Comparison of ENCODE assay signal across 9 mouse cellular contexts in genomic region chr17:13835876-13836275, GRCm38 (mm10).
DNase-seq lines count a peak whose midpoint lies in the region; ATAC-seq and TF ChIP-seq lines count a peak whose summit lies in the region.
"Had no signal": no experiment of that assay in that cellular context is flagged by ENCODE, and none has a peak within 500 bp of the region (broad histone marks: within the 10 kb centered on the region; RNA-seq: fewer than 3 reads in every experiment).

No protein-coding gene starts in this region.

- peak; percentile 45 for TF ChIP-seq CTCF in liver, postnatal 0 days (IDR thresholded peaks at IDR 0.05; ENCODE audit: low read depth)
- peak; percentile 57 for TF ChIP-seq CTCF in lung, embryonic 14.5 days (IDR thresholded peaks at IDR 0.05; ENCODE audit: low read depth)

- H3K4me2 ChIP-seq in embryonic facial prominence, embryonic 11.5 days (ENCODE audit: low read depth, low read length) = no peak overlapping the region
- H3K4me2 ChIP-seq in liver, postnatal 0 days (ENCODE audit: low read depth, low read length) = no peak overlapping the region
- H3K4me2 ChIP-seq in lung, embryonic 14.5 days = no peak overlapping the region

- no peak for TF ChIP-seq EP300 in liver, postnatal 0 days (IDR thresholded peaks at IDR 0.05; ENCODE audit: low read depth)

- no peak for ATAC-seq in embryonic facial prominence, embryonic 11.5 days (replicated peaks; ENCODE audit: insufficient number of reproducible peaks, low FRiP score, low TSS enrichment, low read depth)
- no peak for ATAC-seq in liver, postnatal 0 days
- no peak for ATAC-seq in lung, embryonic 14.5 days (ENCODE audit: insufficient read depth)

- no peaks in the 10 kb centered on the region for H3K9me3 ChIP-seq in embryonic facial prominence, embryonic 11.5 days (replicated peaks; ENCODE audit: control insufficient read depth, low read length)
- no peaks in the 10 kb centered on the region for H3K9me3 ChIP-seq in embryonic facial prominence, embryonic 10.5 days
- H3K9me3 ChIP-seq in liver, postnatal 0 days (ENCODE audit: low read length) = no peaks in the 10 kb centered on the region
- H3K9me3 ChIP-seq in lung, embryonic 14.5 days (ENCODE audit: low read depth, low read length) = no peaks in the 10 kb centered on the region
- H3K9me3 ChIP-seq: megakaryocyte, embryonic 14.5 days had no signal

- H3K27ac ChIP-seq in embryonic facial prominence, embryonic 11.5 days (replicated peaks; ENCODE audit: low read depth, low read length) = no peak overlapping the region
- no peak overlapping the region for H3K27ac ChIP-seq in embryonic facial prominence, embryonic 10.5 days (replicated peaks)
- no peak overlapping the region for H3K27ac ChIP-seq in liver, postnatal 0 days (ENCODE audit: low read depth)
- H3K27ac ChIP-seq in lung, embryonic 14.5 days (ENCODE audit: low read depth) = no peak overlapping the region

- no peaks in the 10 kb centered on the region for H3K4me1 ChIP-seq in embryonic facial prominence, embryonic 11.5 days (ENCODE audit: control insufficient read depth, insufficient read depth, low read length)
- no peaks in the 10 kb centered on the region for H3K4me1 ChIP-seq in embryonic facial prominence, embryonic 10.5 days
- H3K4me1 ChIP-seq in liver, postnatal 0 days (ENCODE audit: insufficient read depth) = no peaks in the 10 kb centered on the region
- H3K4me1 ChIP-seq in lung, embryonic 14.5 days (ENCODE audit: insufficient read depth) = no peaks in the 10 kb centered on the region
- H3K4me1 ChIP-seq: megakaryocyte, embryonic 14.5 days had no signal

- DNase-seq in embryonic facial prominence, embryonic 11.5 days (ENCODE audit: low spot score) = peak; percentile 79
- no peak for DNase-seq in embryonic facial prominence, embryonic 10.5 days (ENCODE audit: low spot score)
- no peak for DNase-seq in liver, postnatal 0 days
- no peak for DNase-seq in liver
- DNase-seq in cerebellum, adult 9-11 months = peak; percentile 79
- peak; percentile 85 for DNase-seq in lung, embryonic 14.5 days
- no peak for DNase-seq in right cerebral cortex, postnatal 4 days
- no peak for DNase-seq in spleen, adult 18-20 months

- H3K36me3 ChIP-seq in embryonic facial prominence, embryonic 11.5 days (replicated peaks; ENCODE audit: control insufficient read depth, insufficient read depth, low read depth, low read length) = no peaks in the 10 kb centered on the region
- H3K36me3 ChIP-seq in embryonic facial prominence, embryonic 10.5 days (replicated peaks) = peaks cover 33% of the 10 kb centered on the region
- H3K36me3 ChIP-seq in liver, postnatal 0 days (replicated peaks; ENCODE audit: insufficient read depth, low read length) = 0 out of 2 replicates have a peak, but pooled peaks cover 3% of the 10 kb centered on the region
- peaks cover 40% of the 10 kb centered on the region for H3K36me3 ChIP-seq in lung, embryonic 14.5 days (ENCODE audit: insufficient read depth)

- no peak overlapping the region for H3K9ac ChIP-seq in embryonic facial prominence, embryonic 11.5 days (replicated peaks; ENCODE audit: low read length)
- H3K9ac ChIP-seq in liver, postnatal 0 days (replicated peaks) = no peak overlapping the region
- H3K9ac ChIP-seq in lung, embryonic 14.5 days = no peak overlapping the region

- no peaks in the 10 kb centered on the region for H3K27me3 ChIP-seq in embryonic facial prominence, embryonic 11.5 days (ENCODE audit: control insufficient read depth, insufficient read depth, low read length)
- H3K27me3 ChIP-seq in embryonic facial prominence, embryonic 10.5 days (replicated peaks; ENCODE audit: low read depth, poor library complexity, severe bottlenecking) = no peaks in the 10 kb centered on the region
- H3K27me3 ChIP-seq in liver, postnatal 0 days (ENCODE audit: insufficient read depth, low read length) = no peaks in the 10 kb centered on the region
- H3K27me3 ChIP-seq in lung, embryonic 14.5 days (ENCODE audit: insufficient read depth, low read length) = no peaks in the 10 kb centered on the region
- H3K27me3 ChIP-seq: megakaryocyte, embryonic 14.5 days had no signal

- 79% methylated on average over 4 of the region's 4 CpGs for WGBS in embryonic facial prominence, embryonic 11.5 days
- WGBS in embryonic facial prominence, embryonic 10.5 days = 87% methylated on average over 4 of the region's 4 CpGs
- WGBS in liver, postnatal 0 days (ENCODE audit: insufficient replicate concordance) = 75% methylated on average over 4 of the region's 4 CpGs
- 78% methylated on average over 4 of the region's 4 CpGs for WGBS in lung, embryonic 14.5 days

- no peak overlapping the region for H3K4me3 ChIP-seq in embryonic facial prominence, embryonic 11.5 days (ENCODE audit: low read depth, low read length)
- H3K4me3 ChIP-seq in embryonic facial prominence, embryonic 10.5 days = no peak overlapping the region
- H3K4me3 ChIP-seq in liver, postnatal 0 days (ENCODE audit: low read depth, low read length) = no peak overlapping the region
- H3K4me3 ChIP-seq in lung, embryonic 14.5 days (ENCODE audit: low read depth, low read length) = no peak overlapping the region
- H3K4me3 ChIP-seq: megakaryocyte, embryonic 14.5 days had no signal

Comparison
In these comparisons a context has a peak if more than half of its experiments do, and no peak if none do; other contexts are left out.
1. DNase-seq: peak in embryonic facial prominence, embryonic 11.5 days (single experiment), cerebellum, adult 9-11 months (single experiment) and lung, embryonic 14.5 days (single experiment); none in embryonic facial prominence, embryonic 10.5 days (single experiment), liver, postnatal 0 days (single experiment), liver (single experiment), right cerebral cortex, postnatal 4 days (single experiment) and spleen, adult 18-20 months (0 of 2).